Mouse (Mus musculus): Measurements from ENCODE around the gene Usp9x.

Gene Usp9x

GRCm38 (mm10) chrX:13071241-13071775 is at the start of gene Usp9x:
TSS of gene Usp9x (plus strand) at chrX:13071498.
- peak; percentile 79 for DNase-seq (ENCODE audit: low read depth, low spot score)

- DNase-seq (ENCODE audit: low read depth, low spot score), result no peak
Observed at GRCm38 (mm10) chrX:13022547-13023310, 48.6 kb upstream of the Usp9x start.

GRCm38 (mm10) chrX:13024539-13025202 is 46.6 kb upstream of the Usp9x start:
- no peak for DNase-seq (ENCODE audit: low read depth, low spot score)

- DNase-seq (ENCODE audit: low read depth, low spot score), result no peak
Observed at GRCm38 (mm10) chrX:13025286-13025685, 46.0 kb upstream of the Usp9x start.

GRCm38 (mm10) chrX:13028156-13028555 is 43.1 kb upstream of the Usp9x start:
- no peak for DNase-seq (ENCODE audit: low read depth, low spot score)

- no peak for DNase-seq (ENCODE audit: low read depth, low spot score)
Observed at GRCm38 (mm10) chrX:13029996-13030395, 41.3 kb upstream of the Usp9x start.

GRCm38 (mm10) chrX:13037085-13037484 is 34.2 kb upstream of the Usp9x start:
- DNase-seq (ENCODE audit: low read depth, low spot score), result no peak

GRCm38 (mm10) chrX:13039211-13039610 is 32.1 kb upstream of the Usp9x start:
- no peak for DNase-seq (ENCODE audit: low read depth, low spot score)

GRCm38 (mm10) chrX:13040391-13040790 is 30.9 kb upstream of the Usp9x start:
- DNase-seq (ENCODE audit: low read depth, low spot score), result no peak

- DNase-seq (ENCODE audit: low read depth, low spot score), result peak; percentile 84
Observed at GRCm38 (mm10) chrX:13041630-13042129, 29.6 kb upstream of the Usp9x start.

- no peak for DNase-seq (ENCODE audit: low read depth, low spot score)
Observed at GRCm38 (mm10) chrX:13043780-13044179, 27.5 kb upstream of the Usp9x start.

GRCm38 (mm10) chrX:13044666-13045065 is 26.6 kb upstream of the Usp9x start:
- no peak for DNase-seq (ENCODE audit: low read depth, low spot score)

GRCm38 (mm10) chrX:13046893-13047435 is 24.3 kb upstream of the Usp9x start:
- DNase-seq (ENCODE audit: low read depth, low spot score), result no peak

- no peak for DNase-seq (ENCODE audit: low read depth, low spot score)
Observed at GRCm38 (mm10) chrX:13047631-13048345, 23.5 kb upstream of the Usp9x start.

- DNase-seq (ENCODE audit: low read depth, low spot score), result no peak
Observed at GRCm38 (mm10) chrX:13054612-13055011, 16.7 kb upstream of the Usp9x start.

- no peak for DNase-seq (ENCODE audit: low read depth, low spot score)
Observed at GRCm38 (mm10) chrX:13061961-13062360, 9.3 kb upstream of the Usp9x start.

- no peak for DNase-seq (ENCODE audit: low read depth, low spot score)
Observed at GRCm38 (mm10) chrX:13064273-13064925, 6.9 kb upstream of the Usp9x start.

GRCm38 (mm10) chrX:13070206-13070572 is 1.1 kb upstream of the Usp9x start:
- DNase-seq (ENCODE audit: low read depth, low spot score), result peak; percentile 1

- peak; percentile 85 for DNase-seq (ENCODE audit: low read depth, low spot score)
Observed at GRCm38 (mm10) chrX:13070573-13071240, 591 bp upstream of the Usp9x start.

- DNase-seq (ENCODE audit: low read depth, low spot score), result peak; percentile 35
Observed at GRCm38 (mm10) chrX:13071776-13072460, 620 bp downstream of the Usp9x start.
